Mouse (Mus musculus) CH12.LX (cell line): ENCODE data around the gene Gm49383. TPM values are rescaled to one million over a fixed set of nuclear protein-coding genes. Genes with fewer than 3 reads are reported as not detected.
"Not testable (repeated sequence)": the region's sequence is repeated elsewhere in the genome, so short reads cannot be mapped to it uniquely, and the experiment has no call there.

Experiments
- DNase-seq: peaks from one replicate; pipeline ENCODE4 v3.0.0-alpha.2; 2013; ENCODE audit errors: extremely low read depth
- H3K27ac ChIP-seq: 2 replicates; pipeline ENCODE4 v1.5.1; 2012; ENCODE audit warnings: low read depth, mild to moderate bottlenecking, control low read depth, moderate library complexity; ENCODE audit not compliant: insufficient read depth
- H3K27me3 ChIP-seq: replicated peaks from 2 replicates; pipeline ENCODE3; 2012; ENCODE audit warnings: inconsistent platforms
- H3K36me3 ChIP-seq, 2 experiments: replicated peaks in 1 of 2; 2 replicates each; pipeline versions ENCODE3 to v1.6.1; 2012; ENCODE audit warnings: inconsistent platforms in 1 of 2, low read length in 1 of 2, mild to moderate bottlenecking in 1 of 2, mixed read lengths in 1 of 2, moderate library complexity in 1 of 2; ENCODE audit not compliant: control insufficient read depth in 1 of 2, insufficient read depth in 1 of 2
- H3K4me1 ChIP-seq, 2 experiments: 2 replicates each; pipeline ENCODE4 v1.6.1; 2012; ENCODE audit warnings: inconsistent platforms in 1 of 2, moderate library complexity in 1 of 2; ENCODE audit not compliant: insufficient read depth in 2 of 2, control insufficient read depth in 1 of 2
- H3K4me2 ChIP-seq: 2 replicates; pipeline ENCODE4 v1.6.1; 2012; ENCODE audit warnings: low read depth, mild to moderate bottlenecking, control low read depth; ENCODE audit not compliant: poor library complexity, insufficient read depth, severe bottlenecking
- H3K4me3 ChIP-seq, 3 experiments: fragments of 150-350 bp in 1 of 3; sonication (generic) in 1 of 3; replicated peaks in 1 of 3; 2 replicates each; pipeline versions ENCODE3 to v1.5.1; 2011 to 2012; ENCODE audit warnings: low read depth in 2 of 3, low read length in 2 of 3, mild to moderate bottlenecking in 2 of 3, moderate library complexity in 2 of 3, control low read depth in 1 of 3, improper control_type of control experiment in 1 of 3, inconsistent platforms in 1 of 3, mixed read lengths in 1 of 3; ENCODE audit not compliant: poor library complexity in 1 of 3
- H3K79me2 ChIP-seq: replicated peaks from 2 replicates; pipeline ENCODE4 v1.6.1; 2012; ENCODE audit warnings: mild to moderate bottlenecking, moderate library complexity; ENCODE audit not compliant: control insufficient read depth, poor library complexity, insufficient read depth, severe bottlenecking; ENCODE audit errors: extremely low read depth
- H3K9ac ChIP-seq: 2 replicates; pipeline ENCODE4 v1.6.1; 2012; ENCODE audit warnings: low read depth, mild to moderate bottlenecking, control low read depth, moderate library complexity; ENCODE audit not compliant: insufficient read depth
- H3K9me3 ChIP-seq: replicated peaks from 2 replicates; pipeline ENCODE3; 2012; ENCODE audit warnings: low read length, inconsistent platforms, mixed read lengths
- BHLHE40 ChIP-seq: IDR thresholded peaks from 2 replicates; pipeline ENCODE4 v1.6.1; 2011; ENCODE audit warnings: mild to moderate bottlenecking, low read depth, low read length, improper control_type of control experiment
- CTCF ChIP-seq, 2 experiments: IDR thresholded peaks in 1 of 2; conservative IDR thresholded peaks in 1 of 2; 2 replicates each; pipeline ENCODE4 v1.5.1; 2011 to 2012; ENCODE audit warnings: low read depth in 2 of 2, low read length in 2 of 2, improper control_type of control experiment in 1 of 2, inconsistent platforms in 1 of 2, mild to moderate bottlenecking in 1 of 2, moderate library complexity in 1 of 2
- EP300 ChIP-seq: IDR thresholded peaks from 2 replicates; pipeline ENCODE4 v1.6.1; 2011; ENCODE audit warnings: low read length, improper control_type of control experiment
- IRF4 ChIP-seq: IDR thresholded peaks from 2 replicates; pipeline ENCODE4 v1.6.1; 2014; ENCODE audit warnings: low read depth, mild to moderate bottlenecking, inconsistent platforms, low read length, improper control_type of control experiment
- JUN ChIP-seq: IDR thresholded peaks from 2 replicates; pipeline ENCODE4 v1.6.1; 2011; ENCODE audit warnings: low read depth, mild to moderate bottlenecking, low read length, improper control_type of control experiment, moderate library complexity; ENCODE audit not compliant: insufficient read depth
- NELFE ChIP-seq: IDR thresholded peaks from 2 replicates; pipeline ENCODE4 v1.6.1; 2011; ENCODE audit warnings: low read depth, low read length, improper control_type of control experiment
- RCOR1 ChIP-seq: conservative IDR thresholded peaks from 2 replicates; pipeline ENCODE4 v1.6.1; 2012; ENCODE audit warnings: low read depth, mild to moderate bottlenecking, inconsistent platforms, low read length, improper control_type of control experiment
- SMC3 ChIP-seq: IDR thresholded peaks from 2 replicates; pipeline ENCODE4 v1.6.1; 2011; ENCODE audit warnings: low read depth, low read length, improper control_type of control experiment
- TBP ChIP-seq: conservative IDR thresholded peaks from 2 replicates; pipeline ENCODE4 v1.6.1; 2011; ENCODE audit warnings: low read depth, low read length, improper control_type of control experiment
- TCF12 ChIP-seq: IDR thresholded peaks from 2 replicates; pipeline ENCODE4 v1.6.1; 2014; ENCODE audit warnings: low read depth, mild to moderate bottlenecking, inconsistent platforms, low read length, improper control_type of control experiment
- UBTF ChIP-seq: IDR thresholded peaks from 2 replicates; pipeline ENCODE4 v1.6.1; 2012; ENCODE audit warnings: low read depth, mild to moderate bottlenecking, inconsistent platforms, low read length, improper control_type of control experiment, moderate library complexity
- ZC3H11A ChIP-seq: IDR thresholded peaks from 2 replicates; pipeline ENCODE4 v1.6.1; 2012; ENCODE audit warnings: low read depth, mild to moderate bottlenecking, inconsistent platforms, low read length, improper control_type of control experiment
- ZKSCAN1 ChIP-seq: IDR thresholded peaks from 2 replicates; pipeline ENCODE4 v1.6.1; 2012; ENCODE audit warnings: low read depth, inconsistent platforms, low read length, improper control_type of control experiment, borderline replicate concordance
- ZMIZ1 ChIP-seq: IDR thresholded peaks from 2 replicates; pipeline ENCODE4 v1.6.1; 2012; ENCODE audit warnings: low read depth, mild to moderate bottlenecking, inconsistent platforms, low read length, improper control_type of control experiment
- ZNF384 ChIP-seq: IDR thresholded peaks from 2 replicates; pipeline ENCODE4 v1.6.1; 2012; ENCODE audit warnings: low read depth, low read length, improper control_type of control experiment, inconsistent platforms
- dilution Hi-C: fragments of 300-500 bp; cut with MboI; formaldehyde crosslinking; loops from 2 replicates; pipeline ENCODE4 v1.14.3; 2020; ENCODE audit warnings: low sequenced_read_pairs; ENCODE audit not compliant: extremely low pct_unique_long_range_greater_than_20kb, extremely low pct_ligation_motif_present
- in situ Hi-C: fragments of 300-500 bp; cut with MboI; formaldehyde crosslinking; loops from 3 replicates; pipeline ENCODE4 v1.14.3; 2019; ENCODE audit warnings: low sequenced_read_pairs, low pct_ligation_motif_present, low pct_unique_long_range_greater_than_20kb, mixed read lengths
- polyA plus RNA-seq: library from polyadenylated mRNA; unstranded; fragments of >175 nt; gene quantifications from 2 replicates; pipeline ENCODE4 v1.2.1, GENCODE M21; 2012; ENCODE audit warnings: low read depth; ENCODE audit not compliant: insufficient read length
- total RNA-seq, 2 experiments: library from RNA; depleted of rRNA; stranded (reverse); fragments of 300-350 nt in 1 of 2; fragments of >200 nt in 1 of 2; gene quantifications; 2 replicates each; pipeline ENCODE4 v1.2.3; 2012 to 2014

Gm49383 gene
- total and polyA plus RNA-seq, 3 experiments = 19.1 to 52.1 (median 21.3) TPM

DNA sequence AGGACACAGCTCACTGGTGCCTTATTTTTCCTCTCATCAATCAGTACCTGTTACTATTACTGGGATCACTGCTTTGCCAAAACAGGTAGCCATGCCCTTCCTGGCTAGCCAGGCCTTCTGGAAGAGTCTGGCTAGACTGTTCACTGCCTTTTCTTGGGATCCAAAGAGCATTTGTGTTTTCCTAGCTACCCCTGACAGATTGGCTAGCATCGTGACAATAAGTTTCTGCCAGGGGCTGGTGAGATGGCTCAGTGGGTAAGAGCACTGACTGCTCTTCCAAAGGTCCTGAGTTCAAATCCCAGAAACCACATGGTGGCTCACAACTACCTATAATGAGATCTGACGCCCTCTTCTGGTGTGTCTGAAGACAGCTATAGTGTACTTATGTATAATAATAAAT is 36.2 kb downstream of the Gm49383 start:
- H3K9ac ChIP-seq, DNase-seq, H3K27me3 ChIP-seq, in situ Hi-C loops, H3K4me1 ChIP-seq, H3K27ac ChIP-seq, H3K4me3 ChIP-seq, dilution Hi-C loops, H3K9me3 ChIP-seq, H3K4me2 ChIP-seq: not testable (repeated sequence)
- peak; percentile 82 for TF ChIP-seq TBP
- TF ChIP-seq CTCF (conservative IDR thresholded peaks at IDR 0.05 in 1 of 2, IDR thresholded peaks at IDR 0.05 in 1 of 2; ENCODE audit: low read depth in 2 of 2, low read length in 2 of 2) = 0 out of 4 replicates have a peak, but pooled peaks of 1 of the 2 experiments have one; percentile 7
- H3K79me2 ChIP-seq = peaks cover 16% of the 10 kb centered on the region
- H3K36me3 ChIP-seq = peaks cover 19 to 23% of the 10 kb centered on the region in 2 experiments

DNA sequence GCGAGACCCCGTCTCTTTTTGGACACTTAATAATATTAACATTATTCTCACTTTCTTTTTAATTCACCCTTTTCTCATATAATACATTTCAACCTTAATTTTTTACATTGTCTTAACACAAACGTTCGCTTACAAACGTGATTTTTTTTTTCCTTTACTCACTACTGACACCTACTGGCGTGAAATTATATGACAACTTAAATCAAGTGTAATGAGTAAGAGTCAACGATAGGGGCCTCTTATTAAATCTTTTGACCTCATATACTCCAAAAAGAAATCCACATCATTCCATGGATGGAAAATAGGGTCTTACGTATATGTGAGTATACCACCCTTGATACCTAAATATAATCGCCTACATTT is 37.3 kb downstream of the Gm49383 start:
- Histone ChIP-seq H3K9me3 (no peaks in the 10 kb centered on the region), H3K9ac (no peak overlapping the region), H3K4me1 (peaks cover 4 to 8% of the 10 kb centered on the region in 2 experiments; a peak in 3 of 4 replicates), H3K4me3 (peak overlapping the region in 2 of 3 experiments; percentile 28 to 31), H3K4me2 (peak overlapping the region; percentile 50; the same call in 1 of the 2 replicates), H3K27ac (no peak overlapping the region), H3K27me3 (no peaks in the 10 kb centered on the region), H3K79me2 (peaks cover 16% of the 10 kb centered on the region), H3K36me3 (peaks cover 19 to 27% of the 10 kb centered on the region in 2 experiments)
- in situ Hi-C loops (no loop called here), dilution Hi-C loops (no loop called here)
- DNase-seq = peak; percentile 84
- TF ChIP-seq CTCF (conservative IDR thresholded peaks at IDR 0.05 in 1 of 2, IDR thresholded peaks at IDR 0.05 in 1 of 2; ENCODE audit: low read depth in 2 of 2, low read length in 2 of 2) = peak; percentile 52 to 99; a peak in 3 of 4 replicates
- TF ChIP-seq SMC3 = no peak
- no peak for TF ChIP-seq UBTF
- no peak for TF ChIP-seq ZC3H11A
- TF ChIP-seq ZMIZ1 = no peak
- TF ChIP-seq NELFE = peak; percentile 34; the same call in 1 of the 2 replicates
- peak; percentile 95 for TF ChIP-seq ZNF384
- no peak for TF ChIP-seq TBP
- TF ChIP-seq ZKSCAN1 = no peak
- TF ChIP-seq RCOR1 = no peak
- TF ChIP-seq EP300 = no peak
- 0 out of 2 replicates have a peak, but pooled peaks have one; percentile 7 for TF ChIP-seq IRF4
- TF ChIP-seq JUN = no peak
- TF ChIP-seq TCF12 = no peak
- peak; percentile 55 for TF ChIP-seq BHLHE40
